Mouse (Mus musculus): Measurements from ENCODE around the gene Clasrp.

Gene Clasrp

DNA sequence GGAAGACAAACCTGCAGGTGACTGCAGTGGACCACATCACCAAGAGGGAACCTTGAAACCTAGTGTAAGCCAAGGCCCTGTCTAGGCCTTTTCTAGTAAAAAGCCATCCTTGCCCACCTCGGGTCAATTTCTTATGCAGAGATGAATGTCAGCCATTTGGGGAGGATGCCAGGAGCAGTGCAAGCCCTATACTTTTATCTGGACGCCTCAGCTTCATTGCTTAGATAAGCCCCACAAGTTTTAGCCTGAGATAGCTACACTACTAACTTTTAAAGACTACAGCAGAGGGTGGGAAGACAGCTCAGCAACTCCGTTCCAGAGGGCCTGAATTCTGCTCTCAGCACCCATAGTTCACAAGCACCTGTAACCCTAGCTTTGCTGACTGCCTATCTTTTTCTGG lies 40.4 kb downstream of the Clasrp start:
- no peak for DNase-seq (ENCODE audit: low read depth)

DNA sequence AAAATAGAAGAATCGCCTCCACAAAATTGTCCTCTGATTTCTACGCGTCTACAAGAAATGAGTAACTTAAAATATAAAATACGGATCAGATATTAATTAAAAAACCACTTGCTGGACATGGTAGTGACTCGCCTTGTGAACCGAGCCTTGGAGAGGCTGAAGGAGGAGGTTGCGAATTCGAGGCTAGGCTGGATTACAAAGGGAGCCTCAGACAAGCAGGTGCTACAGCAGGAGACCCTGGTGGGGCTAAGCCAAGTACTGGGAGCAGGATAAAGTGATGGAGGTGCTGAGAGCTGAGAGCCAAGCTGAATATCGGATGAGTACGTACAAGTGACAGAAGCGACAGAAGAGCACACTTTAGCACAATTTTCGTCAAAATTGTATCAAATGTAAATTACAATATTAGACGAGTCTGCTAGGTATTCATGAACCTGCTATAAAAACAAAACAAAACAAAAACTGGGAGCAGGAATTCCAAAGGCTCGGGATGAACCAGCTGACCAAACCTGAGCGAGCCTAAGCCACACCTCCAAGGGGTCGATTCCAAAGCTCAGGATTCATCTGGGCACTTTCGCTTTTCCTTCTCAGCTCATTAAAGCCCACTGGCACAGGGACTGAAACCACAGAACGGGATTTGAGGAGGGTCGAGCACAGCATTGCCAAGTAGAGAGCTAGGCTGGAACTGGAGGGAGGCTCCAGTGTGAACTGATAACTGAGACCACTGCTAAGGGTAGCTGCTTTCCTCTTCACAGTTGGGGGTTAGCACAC lies 41.5 kb downstream of the Clasrp start, which contains the start of gene Ppp1r37:
Gene Ppp1r37 (minus strand): TSS at position 434 of the 768 bp plus-strand sequence.
- no peak for DNase-seq (ENCODE audit: low read depth)

DNA sequence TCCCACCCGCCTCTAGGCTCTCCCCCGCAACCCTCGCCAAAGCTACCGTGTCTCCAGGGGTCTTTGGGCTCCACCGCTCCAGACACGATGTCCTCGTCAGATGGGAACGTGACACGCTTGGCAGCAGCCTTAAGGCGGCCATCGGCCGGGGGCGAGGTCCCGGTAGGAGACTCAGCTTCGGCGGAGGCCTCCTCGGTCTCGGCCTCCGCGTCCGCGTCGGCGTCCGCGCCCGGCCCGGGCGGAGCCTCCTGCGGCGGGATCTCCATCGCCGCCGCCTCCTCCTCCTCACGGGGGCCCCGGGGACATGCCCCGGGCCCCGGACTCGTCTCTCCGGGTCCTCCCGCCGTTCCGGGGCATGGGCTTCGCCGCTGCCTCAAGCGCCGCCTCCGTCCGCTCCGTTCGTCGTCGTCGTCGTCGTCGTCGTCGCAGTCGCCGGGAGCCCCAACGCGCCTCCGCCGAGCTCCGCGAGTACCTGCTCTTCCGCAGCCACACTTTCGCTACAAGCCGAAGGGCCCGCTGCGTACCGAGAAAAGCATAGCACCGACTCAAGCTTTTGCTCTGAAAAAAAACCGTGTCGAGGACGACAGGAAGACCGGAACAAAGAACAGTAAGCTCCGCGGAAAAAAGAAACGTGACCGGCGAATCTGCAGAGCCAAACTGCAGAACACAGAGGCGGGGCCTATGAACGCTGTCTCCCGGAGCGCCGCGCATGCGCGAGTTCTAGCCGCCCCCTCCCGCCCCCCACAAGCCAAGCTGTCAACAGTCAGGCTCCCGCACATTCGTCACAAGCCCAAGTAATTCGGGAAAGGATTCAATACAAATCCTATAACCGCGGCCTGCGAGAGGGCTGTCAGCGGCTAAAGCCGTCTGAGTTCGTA lies 42.3 kb downstream of the Clasrp start:
- peak; percentile 96 for DNase-seq (ENCODE audit: low read depth)

DNA sequence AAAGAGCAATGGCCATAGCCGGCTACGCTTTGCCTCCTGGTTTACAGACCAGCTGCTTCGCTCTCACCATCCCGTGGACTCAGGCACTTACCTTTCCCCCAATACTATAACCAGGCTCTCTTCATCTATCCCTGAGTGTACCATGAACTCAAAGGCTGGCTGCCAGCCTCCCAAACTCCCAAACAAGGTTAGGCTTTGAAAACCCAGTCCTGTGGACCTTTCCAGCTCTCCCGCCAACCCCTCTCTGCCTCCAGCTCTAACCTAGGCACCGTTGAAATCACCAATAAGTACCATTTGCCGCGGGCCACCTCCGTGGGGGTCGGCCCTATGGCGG lies 42.9 kb downstream of the Clasrp start:
- no peak for DNase-seq (ENCODE audit: low read depth)

DNA sequence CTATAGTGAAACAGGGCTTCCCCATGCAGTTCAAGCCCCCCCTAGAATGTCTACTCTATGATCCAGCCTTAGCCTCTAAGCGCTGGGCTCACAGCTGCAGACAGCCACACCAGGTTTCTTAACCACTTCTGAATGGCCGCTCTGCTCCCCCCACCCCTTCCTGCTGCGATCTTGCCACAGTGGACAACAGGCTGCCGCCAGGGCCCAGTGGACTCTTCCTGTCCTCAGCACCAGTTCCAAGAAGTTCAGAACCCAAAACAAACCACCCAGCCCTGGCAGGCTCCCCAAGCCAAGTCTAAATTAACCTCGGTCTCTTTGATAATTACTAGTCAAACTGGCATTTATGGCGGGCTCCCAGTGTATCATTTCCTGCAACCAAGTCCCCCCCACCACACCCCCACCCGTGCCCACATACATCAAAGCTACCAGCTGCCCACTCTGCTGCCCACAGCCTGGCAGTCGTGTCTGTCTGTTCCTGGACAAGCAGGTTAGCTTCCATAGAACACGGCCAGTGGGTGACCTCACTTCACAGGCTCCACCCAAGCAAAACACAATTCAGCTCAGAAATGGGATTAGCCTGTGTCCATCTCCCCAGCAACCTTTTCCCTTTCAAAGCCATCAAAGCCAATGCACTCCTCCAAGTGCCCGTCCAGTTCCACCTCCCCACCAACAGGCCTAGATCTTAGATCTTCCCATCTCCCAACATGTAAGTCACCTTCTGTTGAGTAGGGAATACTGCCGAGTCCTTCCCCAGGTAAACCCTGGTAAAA lies 43.6 kb downstream of the Clasrp start:
- DNase-seq (ENCODE audit: low read depth): no peak

DNA sequence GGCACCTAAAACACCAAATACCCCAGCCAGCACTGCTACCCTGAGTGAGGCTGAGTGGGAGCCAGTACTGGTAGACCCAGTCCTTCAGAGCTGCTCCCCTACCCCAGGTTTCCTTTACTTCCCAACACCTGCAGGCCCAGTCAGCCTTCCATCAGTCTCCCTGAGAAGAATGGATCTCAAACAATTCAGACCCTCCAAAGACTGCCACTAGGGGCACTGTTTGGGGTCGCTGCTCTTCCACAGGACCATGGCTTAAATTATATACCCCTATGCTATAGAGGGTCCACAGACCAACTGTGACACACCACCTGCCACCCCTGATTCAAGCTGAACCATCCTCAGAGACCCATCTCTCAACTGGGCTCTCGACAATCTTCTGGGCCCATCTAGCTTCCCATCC lies 45.3 kb downstream of the Clasrp start:
- peak; percentile 62 for DNase-seq (ENCODE audit: low read depth)

DNA sequence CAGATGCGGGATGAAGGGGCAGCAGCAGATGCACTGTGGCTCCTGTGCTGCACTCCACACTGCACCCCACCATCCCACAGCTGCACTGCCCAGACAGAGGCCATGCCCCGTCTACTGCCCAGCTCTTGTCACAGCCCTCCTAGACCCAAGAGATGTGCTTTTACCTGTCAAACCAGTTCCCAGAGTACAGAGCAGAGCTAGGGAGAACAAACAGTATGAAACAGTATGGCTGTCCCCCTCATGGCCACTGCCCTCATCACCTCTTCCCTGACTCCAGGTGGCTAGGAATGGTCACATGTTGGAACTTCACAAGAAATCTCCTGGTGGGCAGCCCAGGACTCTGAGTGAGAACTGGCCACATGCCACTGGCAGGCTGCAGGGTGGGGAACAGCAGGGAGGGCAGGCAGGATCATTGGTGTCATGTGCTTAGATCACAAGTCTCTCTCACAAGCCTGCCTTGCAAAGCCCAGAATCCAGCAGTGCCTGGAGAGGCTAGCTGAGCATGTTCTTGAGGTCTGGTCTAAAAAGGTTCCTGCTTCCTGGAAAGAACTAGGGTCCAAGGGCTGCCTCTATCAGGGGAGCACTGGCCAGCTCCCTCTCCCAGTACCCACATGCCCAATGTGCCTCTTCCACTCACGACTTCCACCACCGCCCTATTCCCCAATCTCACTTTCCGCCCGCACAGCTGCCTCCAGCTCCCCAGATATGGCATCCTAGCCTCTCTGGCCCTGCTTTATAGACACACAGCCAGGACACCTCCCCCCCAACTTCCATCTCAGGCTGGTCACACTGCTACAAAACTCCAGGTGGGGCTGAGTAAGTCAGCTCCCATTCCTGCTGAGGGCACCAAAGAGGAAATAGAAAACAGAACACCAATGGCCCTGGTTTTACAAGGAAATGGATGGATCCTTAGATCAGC lies 46.0 kb downstream of the Clasrp start:
- no peak for DNase-seq (ENCODE audit: low read depth)

DNA sequence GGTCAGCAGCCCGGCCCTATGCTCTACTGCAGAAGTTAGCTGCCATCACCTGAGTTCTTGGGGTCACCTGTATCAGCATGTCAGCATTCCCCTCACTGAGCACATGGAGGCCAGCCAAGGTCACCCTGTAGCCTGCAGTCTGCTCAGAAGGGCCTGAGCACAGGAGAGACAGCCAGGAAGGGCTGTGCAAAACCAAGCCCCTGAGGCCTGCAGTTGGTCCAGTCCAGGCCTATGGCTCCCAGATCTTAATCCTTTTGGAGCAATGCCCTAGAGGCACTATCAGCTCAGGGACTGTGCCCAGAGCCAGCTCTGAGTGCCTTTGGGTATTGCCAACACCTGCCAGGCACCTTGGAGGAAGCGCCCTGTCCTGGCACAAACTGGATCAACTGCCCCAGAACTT lies 47.2 kb downstream of the Clasrp start:
- DNase-seq (ENCODE audit: low read depth): no peak

DNA sequence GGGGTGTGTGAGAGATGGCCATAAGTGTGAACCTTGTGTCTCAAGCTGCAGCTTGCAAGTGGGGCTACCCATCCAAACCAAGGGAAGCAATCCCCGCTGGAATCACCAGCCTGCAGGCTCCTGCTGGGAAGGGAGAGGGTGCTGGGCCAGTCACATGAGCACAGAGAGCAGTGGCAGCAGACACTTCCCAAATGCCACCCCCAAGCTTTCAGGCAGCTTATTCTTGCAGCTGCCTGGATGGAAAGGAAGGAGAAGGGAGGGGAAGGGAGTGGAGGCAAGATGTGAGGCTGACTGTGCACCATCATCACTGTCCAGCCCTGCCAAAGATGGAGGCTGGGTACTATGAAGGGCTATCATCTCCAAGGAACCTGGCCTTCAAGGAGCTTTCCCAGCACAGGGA lies 50.1 kb downstream of the Clasrp start:
- no peak for DNase-seq (ENCODE audit: low read depth)

DNA sequence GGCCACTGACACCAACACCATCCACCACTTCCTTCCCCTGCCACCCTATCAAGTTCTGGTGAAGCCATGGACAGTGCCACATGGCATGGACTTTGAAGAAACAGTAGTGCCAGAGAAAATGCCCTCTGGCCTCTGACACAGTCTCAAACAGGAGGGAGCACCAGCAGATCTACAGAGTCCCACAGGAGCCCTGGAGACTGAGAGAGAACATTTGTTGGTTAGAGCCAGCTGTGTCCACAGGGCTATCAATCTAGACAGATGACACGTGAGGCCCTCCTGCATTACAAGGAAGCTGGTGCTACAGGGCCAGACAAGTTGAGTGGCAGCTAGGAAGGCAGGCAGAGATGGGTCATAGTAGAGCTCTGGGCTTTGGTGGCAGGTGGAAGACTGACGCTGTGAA lies 51.8 kb downstream of the Clasrp start:
- no peak for DNase-seq (ENCODE audit: low read depth)

DNA sequence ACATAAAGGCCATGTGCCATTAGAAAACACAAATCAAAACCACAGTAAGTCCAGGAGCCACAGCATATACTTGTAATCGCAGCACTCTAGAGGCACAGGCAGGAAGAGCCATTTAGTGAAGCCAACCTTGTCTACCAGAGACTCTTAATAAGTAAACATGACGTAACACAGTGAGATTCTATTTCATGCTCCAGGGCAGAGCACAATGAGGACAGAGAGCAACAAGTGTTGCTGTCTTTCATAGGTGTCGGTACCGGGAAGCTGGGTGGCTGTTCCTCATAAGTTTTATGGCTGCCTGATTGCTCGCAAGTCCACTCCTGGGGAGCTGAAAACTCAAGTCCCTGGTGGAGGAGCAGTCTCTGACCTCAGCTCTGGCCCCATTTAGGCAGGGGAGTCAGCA lies 52.7 kb downstream of the Clasrp start:
- no peak for DNase-seq (ENCODE audit: low read depth)

DNA sequence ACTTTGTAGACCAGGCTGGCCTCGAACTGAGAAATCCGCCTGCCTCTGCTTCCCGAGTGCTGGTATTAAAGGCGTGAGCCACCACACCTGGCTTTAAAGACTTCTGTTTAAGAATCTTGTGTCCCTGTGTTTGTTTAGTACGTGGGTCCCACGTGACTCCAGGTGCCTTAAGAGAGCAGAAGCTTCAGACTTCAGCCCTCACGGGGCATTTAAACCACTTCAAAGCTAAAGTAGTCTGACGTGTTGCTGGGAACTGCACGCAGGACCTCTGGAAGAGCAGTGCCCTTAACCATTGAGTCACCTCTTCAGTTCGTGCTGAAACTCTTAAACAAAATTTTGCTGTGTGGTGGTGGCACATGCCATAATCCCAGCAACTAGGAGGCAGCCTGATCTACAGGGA lies 54.9 kb downstream of the Clasrp start:
- no peak for DNase-seq (ENCODE audit: low read depth)

DNA sequence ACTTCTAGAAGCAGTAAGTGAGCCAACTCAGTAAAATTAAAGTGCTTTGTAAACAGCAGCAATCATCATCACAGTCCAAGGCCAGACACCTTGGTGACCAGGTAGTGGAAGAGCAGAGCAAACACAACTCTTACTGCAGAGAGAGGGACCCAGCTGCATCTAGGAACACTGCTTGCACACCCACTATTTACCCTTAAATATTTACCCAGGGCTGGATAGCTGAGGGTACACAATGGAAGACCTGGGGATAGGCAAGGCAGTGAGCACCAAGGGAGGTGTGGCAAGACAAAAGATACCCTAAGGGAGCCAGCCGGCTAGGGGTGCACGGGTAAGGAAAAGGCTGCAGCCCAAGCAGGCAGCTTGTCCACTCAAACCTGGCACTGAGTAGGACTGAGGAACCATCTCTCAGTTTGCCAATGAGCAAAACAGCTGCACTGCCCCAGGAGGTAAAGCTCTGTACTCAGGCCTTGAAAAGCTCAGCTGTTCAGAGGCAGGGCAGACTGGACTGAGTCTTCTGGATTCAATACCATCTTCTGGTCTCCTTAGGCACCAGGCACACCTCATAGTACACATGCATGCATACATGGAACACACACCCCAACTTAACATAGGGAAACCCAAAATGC lies 56.8 kb downstream of the Clasrp start:
- DNase-seq (ENCODE audit: low read depth): no peak

DNA sequence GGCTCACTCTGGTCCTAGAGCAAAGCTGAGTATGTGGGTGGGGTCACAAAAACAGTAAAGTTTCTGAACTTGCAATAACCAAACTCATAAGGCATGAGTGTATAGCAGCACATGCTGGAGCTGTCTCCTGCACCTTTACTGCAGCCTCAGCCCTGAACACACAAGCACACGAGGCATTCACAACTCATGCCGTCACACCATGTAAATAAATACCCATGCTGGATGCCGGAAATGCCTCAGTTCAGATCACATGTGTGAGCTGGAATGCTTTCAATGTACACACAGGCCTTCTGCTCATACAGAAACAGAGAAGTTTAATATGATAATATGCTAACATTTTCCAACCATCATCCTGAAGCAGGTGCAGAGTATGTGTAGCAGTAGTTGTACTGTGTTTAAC lies 58.3 kb downstream of the Clasrp start:
- DNase-seq (ENCODE audit: low read depth): no peak

DNA sequence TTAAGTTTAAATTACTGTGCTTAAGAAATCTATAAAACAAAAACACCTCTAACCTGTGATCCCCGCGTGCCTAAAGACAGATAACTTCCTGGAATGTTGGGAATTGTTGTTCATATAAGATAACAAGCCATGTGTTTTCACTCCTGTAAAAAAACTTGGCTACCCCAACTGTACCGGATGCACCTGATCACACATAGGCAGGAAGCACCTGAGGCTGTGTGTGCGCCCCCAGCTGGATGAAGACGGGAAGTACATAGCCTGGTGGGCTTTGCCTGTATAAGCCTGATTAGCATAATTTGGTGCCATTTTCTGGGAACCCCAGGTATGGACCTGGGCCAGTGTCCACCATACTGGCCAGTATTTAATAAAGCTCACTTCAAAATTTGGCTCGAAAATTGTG lies 60.7 kb downstream of the Clasrp start:
- DNase-seq (ENCODE audit: low read depth): peak; percentile 71

DNA sequence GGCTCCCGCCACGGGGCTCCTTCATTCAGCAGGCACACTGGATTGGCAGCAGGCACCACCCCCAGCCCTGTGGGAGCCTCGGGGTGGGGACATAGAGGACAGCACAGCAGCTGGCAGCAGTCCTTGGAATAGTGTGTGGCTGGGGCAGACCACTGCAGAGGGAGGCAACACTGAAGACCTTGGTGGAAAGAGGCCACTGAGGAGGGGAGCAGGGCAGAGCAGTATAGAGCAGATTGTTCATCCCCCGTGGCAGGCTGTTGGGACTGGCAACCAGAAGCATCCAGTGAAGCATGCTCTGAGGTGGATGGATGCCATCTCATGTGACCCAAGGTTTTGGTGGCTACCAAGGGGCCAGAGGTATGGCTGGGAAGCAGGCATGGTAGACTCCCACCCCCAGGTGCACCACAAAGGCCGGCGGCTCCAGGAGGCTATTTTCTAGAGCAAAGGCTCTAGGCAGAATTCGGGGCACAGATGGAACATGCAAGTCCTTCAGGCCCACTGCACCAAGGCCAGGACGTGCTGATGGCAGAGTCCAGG lies 62.1 kb downstream of the Clasrp start:
- DNase-seq (ENCODE audit: low read depth): no peak

DNA sequence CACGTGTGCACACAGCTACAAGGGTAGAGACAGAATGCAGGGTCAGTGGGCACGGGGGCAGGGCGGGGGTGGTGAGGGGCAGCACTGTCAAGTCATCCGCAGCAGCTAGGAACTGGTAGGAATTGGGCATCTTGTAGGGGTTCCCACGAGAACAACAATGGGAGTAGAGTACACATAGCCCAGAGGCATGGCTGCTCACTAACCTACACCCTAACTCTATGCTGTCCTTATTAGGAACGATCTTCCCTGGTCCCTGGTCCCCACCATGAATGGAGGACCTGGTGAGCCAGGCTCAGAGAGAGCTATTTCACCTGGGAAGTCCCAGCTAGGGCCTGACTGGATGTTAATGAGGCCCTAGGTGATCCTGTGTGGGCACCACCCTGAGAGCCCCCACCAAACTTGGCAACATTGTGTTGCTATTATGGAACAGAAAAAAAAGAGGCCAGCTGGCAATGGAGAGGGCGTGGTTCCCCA lies 62.6 kb downstream of the Clasrp start:
- no peak for DNase-seq (ENCODE audit: low read depth)

DNA sequence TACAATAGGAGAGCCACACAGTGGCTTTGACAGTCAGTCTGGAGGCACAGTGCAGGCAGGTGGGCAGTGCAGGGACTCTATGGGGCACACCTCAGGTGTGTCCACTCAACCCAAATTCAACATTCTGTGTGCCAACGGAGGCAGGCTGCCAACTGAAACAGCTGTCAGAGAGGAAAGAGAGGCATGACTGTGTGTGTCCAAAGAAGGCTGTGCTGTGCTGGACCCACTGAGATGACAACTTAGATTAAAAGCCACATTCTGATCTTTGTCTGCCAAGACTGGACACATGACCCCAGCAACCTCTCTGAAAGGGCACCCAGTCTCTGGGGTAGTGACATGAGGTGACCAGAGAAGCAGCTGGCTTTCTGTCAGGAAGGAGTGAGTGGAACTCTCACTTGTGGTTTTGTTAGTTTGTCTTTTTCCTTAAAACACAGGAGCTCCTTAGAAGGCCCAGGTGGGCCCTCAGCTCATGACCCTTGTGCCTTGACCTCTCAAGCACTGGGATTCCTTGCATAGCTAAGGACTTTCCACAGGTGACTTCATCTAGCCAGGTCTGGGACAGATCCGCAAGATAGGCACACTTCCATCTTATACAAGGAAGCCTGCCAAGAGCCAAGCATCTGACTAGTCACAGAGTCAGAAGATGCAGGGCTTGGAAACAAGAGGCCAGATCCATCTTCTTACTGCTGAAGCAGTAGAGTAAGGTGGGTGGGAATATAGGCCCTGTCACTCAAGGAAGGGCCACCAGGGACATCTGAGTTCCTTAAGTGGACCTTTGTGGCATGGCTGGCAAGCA lies 63.3 kb downstream of the Clasrp start:
- no peak for DNase-seq (ENCODE audit: low read depth)

DNA sequence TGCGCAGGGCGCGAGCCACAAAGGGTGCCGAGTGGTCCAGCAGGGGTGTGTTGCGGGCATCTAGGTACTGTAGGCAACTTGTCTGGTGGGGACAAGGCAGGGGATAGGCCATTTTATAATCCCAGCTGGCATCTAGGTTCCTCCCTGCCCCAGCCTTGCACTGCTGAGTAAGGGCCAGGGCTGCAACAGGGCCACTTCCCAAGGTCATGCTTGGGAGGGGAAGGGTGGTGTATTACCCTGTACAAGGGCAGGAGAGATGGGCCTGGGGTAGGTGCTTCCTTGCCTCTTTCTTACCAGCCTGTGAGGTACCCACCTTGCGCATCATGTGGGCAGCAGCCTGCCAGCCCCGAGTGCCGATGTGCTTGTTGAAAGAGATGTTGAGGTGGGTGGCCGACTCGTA lies 69.6 kb downstream of the Clasrp start:
- DNase-seq (ENCODE audit: low read depth): no peak

DNA sequence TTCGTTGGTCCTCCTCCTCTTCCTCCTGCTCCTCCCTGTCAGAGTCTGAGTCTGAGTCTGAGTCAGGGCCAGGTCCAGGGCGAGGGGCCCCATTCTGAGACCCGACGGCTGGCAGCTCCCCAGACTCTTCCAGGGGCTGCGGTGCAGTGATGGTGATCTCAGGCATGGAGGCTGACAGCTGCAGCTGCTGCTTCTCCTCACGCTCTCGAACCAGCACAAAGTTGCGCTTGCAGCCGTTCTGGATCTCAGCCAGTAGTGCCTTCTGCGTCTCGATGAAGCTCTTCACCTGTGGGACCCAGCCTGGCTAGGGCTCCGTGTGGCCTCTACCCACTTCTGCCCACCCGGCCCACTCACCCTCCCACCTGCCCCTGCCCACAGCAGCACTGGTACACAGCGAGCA lies 72.0 kb downstream of the Clasrp start:
- no peak for DNase-seq (ENCODE audit: low read depth)

Measured in naive thymus-derived CD4-positive, alpha-beta T cell, adult 2 months (primary cell).